10 mouse cellular contexts compared by ENCODE assay signal in the genomic region with DNA sequence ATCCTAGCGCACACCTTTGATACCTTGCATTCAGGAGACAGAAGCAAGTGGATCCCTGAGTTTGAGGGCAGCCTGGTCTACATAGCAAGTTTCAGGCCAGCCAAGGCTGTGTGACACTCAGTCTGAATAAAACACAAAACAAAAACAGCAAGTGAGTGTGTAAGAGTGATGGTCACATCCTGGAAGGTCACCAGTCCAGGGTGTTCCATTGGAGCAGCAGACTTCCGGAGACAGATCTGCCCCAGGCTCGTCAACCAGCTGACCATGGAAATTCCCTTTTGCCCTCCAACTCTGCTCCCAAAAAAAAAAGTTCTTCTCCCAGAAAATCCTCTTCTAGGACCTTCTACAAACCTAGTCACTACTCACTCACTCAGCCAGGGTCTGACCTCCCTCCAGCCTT. TPM values are rescaled to one million over a fixed set of nuclear protein-coding genes. Genes with fewer than 3 reads are reported as not detected.
A peak's percentile ranks its signal among the peaks of the same experiment; 100 is the strongest.
DNase-seq lines count a peak whose midpoint lies in the region; ATAC-seq and TF ChIP-seq lines count a peak whose summit lies in the region.
"Had no signal": no experiment of that assay in that cellular context is flagged by ENCODE, and none has a peak within 500 bp of the region (broad histone marks: within the 10 kb centered on the region; RNA-seq: fewer than 3 reads in every experiment).

No protein-coding gene starts in this region.

- H3K9me3 ChIP-seq in heart, embryonic 11.5 days (replicated peaks; ENCODE audit: control insufficient read depth, low read length): no peaks in the 10 kb centered on the region
- H3K9me3 ChIP-seq in neural tube, embryonic 11.5 days (ENCODE audit: control insufficient read depth, low read length): no peaks in the 10 kb centered on the region
- no peaks in the 10 kb centered on the region for H3K9me3 ChIP-seq in kidney, embryonic 16.5 days (ENCODE audit: low read length)

- H3K9ac ChIP-seq in heart, embryonic 11.5 days (ENCODE audit: low read depth, low read length): no peak overlapping the region
- H3K9ac ChIP-seq in neural tube, embryonic 11.5 days (ENCODE audit: low read length): no peak overlapping the region
- no peak overlapping the region for H3K9ac ChIP-seq in kidney, embryonic 16.5 days (replicated peaks; ENCODE audit: low read length)

- 63% methylated on average over 3 of the region's 3 CpGs for WGBS in heart, embryonic 11.5 days (ENCODE audit: insufficient replicate concordance)
- 85% methylated on average over 3 of the region's 3 CpGs for WGBS in neural tube, embryonic 11.5 days
- WGBS in kidney, embryonic 16.5 days: 77% methylated on average over 3 of the region's 3 CpGs
- 91% methylated on average over 3 of the region's 3 CpGs for WGBS in small intestine, adult 2 months

- no peak for DNase-seq in heart, postnatal 14 days
- DNase-seq in neural tube, embryonic 11.5 days (ENCODE audit: low spot score): no peak
- DNase-seq in neural tube, embryonic 10.5 days (ENCODE audit: extremely low spot score, low spot score): no peak
- DNase-seq in Muller cell, postnatal 12 days (ENCODE audit: inconsistent ontology term): no peak

- H3K4me3 ChIP-seq in heart, embryonic 11.5 days (ENCODE audit: low read depth, low read length): no peak overlapping the region
- no peak overlapping the region for H3K4me3 ChIP-seq in neural tube, embryonic 11.5 days (ENCODE audit: low read depth, low read length)
- no peak overlapping the region for H3K4me3 ChIP-seq in kidney, embryonic 16.5 days (ENCODE audit: low read length)
- no peak overlapping the region for H3K4me3 ChIP-seq in small intestine, adult 2 months (ENCODE audit: low read depth, low read length)

- H3K4me2 ChIP-seq in heart, embryonic 11.5 days: peak overlapping the region; percentile 91; the same call in 1 of the 2 replicates
- H3K4me2 ChIP-seq in neural tube, embryonic 11.5 days (ENCODE audit: low read depth): no peak overlapping the region
- H3K4me2 ChIP-seq in kidney, embryonic 16.5 days (replicated peaks; ENCODE audit: low read depth, low read length): no peak overlapping the region

- intact Hi-C loops in heart, postnatal 14 days (cut with DNase I): no loop called here

- ATAC-seq in heart, embryonic 11.5 days (replicated peaks; ENCODE audit: insufficient number of reproducible peaks, low FRiP score, low TSS enrichment): no peak
- ATAC-seq in neural tube, embryonic 11.5 days (ENCODE audit: insufficient read depth, low FRiP score, low TSS enrichment): 0 out of 2 replicates have a peak, but pooled peaks have one; percentile 10
- ATAC-seq in kidney, embryonic 16.5 days (ENCODE audit: low FRiP score, low TSS enrichment): no peak
- ATAC-seq in frontal cortex, adult (ENCODE audit: low TSS enrichment): no peak

- no peaks in the 10 kb centered on the region for H3K4me1 ChIP-seq in heart, embryonic 11.5 days (ENCODE audit: control insufficient read depth, insufficient read depth, low read length)
- H3K4me1 ChIP-seq in neural tube, embryonic 11.5 days (ENCODE audit: control insufficient read depth, insufficient read depth, low read length): 0 out of 2 replicates have a peak, but pooled peaks cover 3% of the 10 kb centered on the region
- peaks cover 28% of the 10 kb centered on the region for H3K4me1 ChIP-seq in kidney, embryonic 16.5 days (ENCODE audit: insufficient read depth, low read length)
- peaks cover 14% of the 10 kb centered on the region for H3K4me1 ChIP-seq in small intestine, adult 2 months (ENCODE audit: control insufficient read depth, insufficient read depth, insufficient read length, low read length)

- no peak overlapping the region for H3K27ac ChIP-seq in heart, embryonic 11.5 days (ENCODE audit: low read depth, low read length)
- H3K27ac ChIP-seq in neural tube, embryonic 11.5 days (ENCODE audit: low read depth, low read length): no peak overlapping the region
- peak overlapping the region; percentile 71 for H3K27ac ChIP-seq in kidney, embryonic 16.5 days (ENCODE audit: low read length)
- peak overlapping the region; percentile 17; the same call in 1 of the 2 replicates for H3K27ac ChIP-seq in small intestine, adult 2 months (ENCODE audit: insufficient read depth, low read depth, low read length)

- peaks cover 8% of the 10 kb centered on the region for H3K27me3 ChIP-seq in heart, embryonic 11.5 days (ENCODE audit: control insufficient read depth, insufficient read depth, low read length)
- 0 out of 2 replicates have a peak, but pooled peaks cover 4% of the 10 kb centered on the region for H3K27me3 ChIP-seq in neural tube, embryonic 11.5 days (ENCODE audit: control insufficient read depth, insufficient read depth, low read length)
- H3K27me3 ChIP-seq in kidney, embryonic 16.5 days (ENCODE audit: insufficient read depth, low read length): no peaks in the 10 kb centered on the region
- H3K27me3 ChIP-seq in small intestine, adult 2 months (ENCODE audit: control insufficient read depth, insufficient read depth, low read length): no peaks in the 10 kb centered on the region

- no peaks in the 10 kb centered on the region for H3K36me3 ChIP-seq in heart, embryonic 11.5 days (ENCODE audit: control insufficient read depth, insufficient read depth, low read length)
- H3K36me3 ChIP-seq in neural tube, embryonic 11.5 days (ENCODE audit: control insufficient read depth, insufficient read depth, low read length): no peaks in the 10 kb centered on the region
- no peaks in the 10 kb centered on the region for H3K36me3 ChIP-seq in kidney, embryonic 16.5 days (ENCODE audit: insufficient read depth, low read length)
- no peaks in the 10 kb centered on the region for H3K36me3 ChIP-seq in small intestine, adult 2 months (ENCODE audit: control insufficient read depth, insufficient read depth, low read length)

- TF ChIP-seq POLR2A in small intestine, adult 2 months (IDR thresholded peaks at IDR 0.05; ENCODE audit: low read depth, low read length): no peak

- TF ChIP-seq CTCF in small intestine, adult 2 months (IDR thresholded peaks at IDR 0.05; ENCODE audit: extremely low read depth, insufficient read length, insufficient replicate concordance, low read depth, low read length): no peak

RNA-seq across cellular contexts. Expression of gene Tspan15, which starts 0.8 kb away (rescaled TPM):
- polyA plus RNA-seq in heart, embryonic 11.5 days (2014; fragmentation: Nextera tagmentation; extraction: Ambion mirVana): 2.8 and 5.0 TPM in 2 replicates
- total RNA-seq in heart, postnatal 14 days (2021): 10 to 100 TPM; 10.6 to 11.5 TPM
- polyA plus RNA-seq in neural tube, embryonic 11.5 days (2014; fragmentation: Nextera tagmentation; extraction: Ambion mirVana): 8.6 and 8.9 TPM in 2 replicates
- polyA plus RNA-seq in kidney, embryonic 16.5 days (2015; fragmentation: Nextera tagmentation; extraction: Ambion mirVana): 69.5 and 78.7 TPM in 2 replicates
- polyA plus RNA-seq in small intestine, adult 2 months (2012; rRNA removed): 179 and 504 TPM in 2 replicates

RNA-seq across cellular contexts. Expression of gene Tacr2, which starts 20.4 kb away (rescaled TPM):
- not detected in 2 replicates for polyA plus RNA-seq in heart, embryonic 11.5 days (2014; fragmentation: Nextera tagmentation; extraction: Ambion mirVana)
- not detected for total RNA-seq in heart, postnatal 14 days (2021)
- polyA plus RNA-seq in neural tube, embryonic 11.5 days (2014; fragmentation: Nextera tagmentation; extraction: Ambion mirVana): not detected in 2 replicates
- 0.15 and 0.22 TPM in 2 replicates for polyA plus RNA-seq in kidney, embryonic 16.5 days (2015; fragmentation: Nextera tagmentation; extraction: Ambion mirVana)
- polyA plus RNA-seq in small intestine, adult 2 months (2012; rRNA removed): 3.8 and 7.7 TPM in 2 replicates
- total RNA-seq: layer of hippocampus, postnatal 36 days; neutrophil, adult 5-6 weeks had no signal

Comparison
In these comparisons a context has a peak if more than half of its experiments do, and no peak if none do; other contexts are left out.
1. H3K27ac ChIP-seq: peak in kidney, embryonic 16.5 days (single experiment) and small intestine, adult 2 months (single experiment); none in heart, embryonic 11.5 days (single experiment) and neural tube, embryonic 11.5 days (single experiment).